Mouse (Mus musculus) cerebellum, adult 2 months (tissue): ENCODE results near the gene Tmem213. TPM values are rescaled to one million over a fixed set of nuclear protein-coding genes. Genes with fewer than 3 reads are reported as not detected.

Source experiments
- DNase-seq, 2 experiments: peaks; one replicate each; pipeline ENCODE4 v3.0.0; 2021
- H3K27ac ChIP-seq: fragments of 200-500 bp; 2 replicates; pipeline ENCODE4 v1.5.1; 2012; ENCODE audit warnings: low read length, control low read depth, inconsistent platforms; ENCODE audit not compliant: insufficient read depth
- H3K27me3 ChIP-seq: fragments of 200-500 bp; 2 replicates; pipeline ENCODE4 v1.6.1; 2012; ENCODE audit warnings: inconsistent platforms, mild to moderate bottlenecking, low read length, moderate library complexity; ENCODE audit not compliant: control insufficient read depth, insufficient read depth
- H3K4me1 ChIP-seq: fragments of 200-500 bp; 2 replicates; pipeline ENCODE4 v1.6.1; 2011; ENCODE audit warnings: low read length; ENCODE audit not compliant: control insufficient read depth, insufficient read depth
- H3K4me3 ChIP-seq: fragments of 200-500 bp; replicated peaks from 2 replicates; pipeline ENCODE3; 2011; ENCODE audit warnings: mild to moderate bottlenecking, low read depth, low read length, control low read depth; ENCODE audit not compliant: insufficient read depth
- CTCF ChIP-seq: fragments of 200-500 bp; IDR thresholded peaks from 2 replicates; pipeline ENCODE4 v1.5.1; 2011; ENCODE audit warnings: low read depth, mild to moderate bottlenecking, control low read depth, low read length, moderate library complexity, borderline replicate concordance; ENCODE audit not compliant: insufficient read depth
- POLR2A ChIP-seq: fragments of 200-500 bp; IDR thresholded peaks from 2 replicates; pipeline ENCODE4 v1.6.1; 2011; ENCODE audit warnings: low read length, control low read depth, borderline replicate concordance; ENCODE audit not compliant: insufficient read depth
- WGBS: fragments of 180-500 bp; shearing (Covaris S2); methylation state at CpG from one replicate; pipeline ENCODE4 v1.1.7; 2018; 5-methylcytosine and 5-hydroxymethylcytosine counted together
- polyA plus RNA-seq: library from polyadenylated mRNA; depleted of rRNA; stranded (reverse); fragments of >200 nt; gene quantifications from 2 replicates; pipeline ENCODE4 v1.2.3, GENCODE M21; 2012

Tmem213 gene
- polyA plus RNA-seq, 1 experiment, result not detected

DNA sequence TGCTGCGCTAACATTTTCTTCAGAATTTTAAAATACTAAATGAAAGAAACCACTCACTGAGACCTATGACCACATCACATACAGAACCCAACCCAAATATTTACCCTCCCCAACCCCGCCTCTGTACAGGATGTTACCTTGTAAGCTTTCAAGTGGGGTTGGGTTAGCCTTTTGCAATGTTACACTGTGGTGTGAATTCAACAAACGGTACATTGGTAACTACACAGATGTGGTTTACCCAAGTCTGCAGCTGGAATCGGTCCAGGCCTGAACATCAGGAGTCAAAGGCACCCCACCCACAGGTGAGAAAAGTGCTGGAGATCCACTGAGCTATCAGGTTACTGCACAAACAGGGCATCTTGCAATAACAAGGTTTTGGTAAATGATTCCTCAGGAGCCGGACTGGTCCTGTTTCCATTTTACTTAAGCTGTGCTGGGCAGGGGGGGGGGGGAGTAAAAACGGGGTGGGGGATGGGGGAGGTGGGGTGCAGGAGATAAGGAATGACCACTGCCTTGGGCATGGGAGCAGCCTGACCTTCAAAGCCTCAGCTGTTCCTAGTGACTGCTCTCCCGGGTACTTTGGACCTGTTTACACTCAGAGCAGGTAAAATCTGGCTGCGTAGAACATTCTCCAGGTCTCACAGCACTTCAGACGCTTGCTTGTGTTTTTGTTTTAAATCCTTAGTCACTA is 11.8 kb downstream of the Tmem213 start:
- Histone ChIP-seq H3K27ac (no peak overlapping the region), H3K4me3 (no peak overlapping the region), H3K27me3 (no peaks in the 10 kb centered on the region), H3K4me1 (peaks cover 9% of the 10 kb centered on the region)
- WGBS, result 80% methylated on average over 9 of the region's 9 CpGs
- TF ChIP-seq CTCF, result no peak
- no peak for TF ChIP-seq POLR2A
- no peak for DNase-seq

DNA sequence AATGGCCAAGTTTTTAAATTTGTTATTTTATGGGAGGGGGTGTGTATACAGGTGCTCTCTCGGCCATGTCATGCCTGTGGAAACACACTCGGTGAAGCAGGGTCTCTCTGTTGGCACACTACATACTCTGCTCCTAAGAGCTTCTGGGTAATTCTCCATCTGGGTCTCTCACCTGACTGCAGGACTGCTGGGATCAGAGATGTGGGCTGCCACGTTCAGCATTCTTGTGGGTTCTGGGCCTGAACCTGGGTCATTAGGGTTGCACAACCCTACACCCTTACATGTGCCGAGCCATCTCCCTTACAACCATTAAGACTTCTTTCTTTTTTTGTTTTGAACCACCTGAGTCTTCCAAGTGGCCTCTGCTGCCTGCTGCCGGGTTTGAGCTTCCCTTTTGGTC is 12.8 kb downstream of the Tmem213 start:
- H3K27ac ChIP-seq, result no peak overlapping the region
- DNase-seq, result no peak
- no peaks in the 10 kb centered on the region for H3K27me3 ChIP-seq
- TF ChIP-seq POLR2A (no peak), CTCF (no peak)
- WGBS, result 80% methylated on average over 5 of the region's 5 CpGs
- no peak overlapping the region for H3K4me3 ChIP-seq
- H3K4me1 ChIP-seq, result peaks cover under 1% of the 10 kb centered on the region; the same call in 1 of the 2 replicates

DNA sequence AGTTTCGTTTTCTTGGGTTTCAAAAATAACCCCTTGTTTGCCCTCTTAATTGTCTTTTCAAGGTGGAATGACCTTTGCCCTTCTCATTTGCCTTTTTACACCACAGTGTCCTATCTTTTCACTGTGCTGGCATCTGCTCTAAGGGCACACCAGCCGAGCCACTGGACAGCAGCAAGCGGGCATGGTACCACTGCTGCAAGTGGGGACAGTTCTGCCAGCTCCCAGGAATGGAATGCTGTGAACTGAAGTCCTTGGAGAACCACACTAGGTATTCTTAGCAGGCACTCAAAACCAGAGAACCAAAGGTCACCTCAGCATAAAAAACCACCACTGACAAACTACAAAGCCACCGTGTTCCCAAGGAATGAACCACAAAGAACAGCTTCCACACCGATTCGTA is 13.7 kb downstream of the Tmem213 start:
- no peaks in the 10 kb centered on the region for H3K4me1 ChIP-seq
- no peak overlapping the region for H3K4me3 ChIP-seq
- H3K27ac ChIP-seq, result no peak overlapping the region
- no peak for DNase-seq
- H3K27me3 ChIP-seq, result no peaks in the 10 kb centered on the region
- no peak for TF ChIP-seq CTCF
- TF ChIP-seq POLR2A, result no peak
- 72% methylated on average over 6 of the region's 6 CpGs for WGBS

DNA sequence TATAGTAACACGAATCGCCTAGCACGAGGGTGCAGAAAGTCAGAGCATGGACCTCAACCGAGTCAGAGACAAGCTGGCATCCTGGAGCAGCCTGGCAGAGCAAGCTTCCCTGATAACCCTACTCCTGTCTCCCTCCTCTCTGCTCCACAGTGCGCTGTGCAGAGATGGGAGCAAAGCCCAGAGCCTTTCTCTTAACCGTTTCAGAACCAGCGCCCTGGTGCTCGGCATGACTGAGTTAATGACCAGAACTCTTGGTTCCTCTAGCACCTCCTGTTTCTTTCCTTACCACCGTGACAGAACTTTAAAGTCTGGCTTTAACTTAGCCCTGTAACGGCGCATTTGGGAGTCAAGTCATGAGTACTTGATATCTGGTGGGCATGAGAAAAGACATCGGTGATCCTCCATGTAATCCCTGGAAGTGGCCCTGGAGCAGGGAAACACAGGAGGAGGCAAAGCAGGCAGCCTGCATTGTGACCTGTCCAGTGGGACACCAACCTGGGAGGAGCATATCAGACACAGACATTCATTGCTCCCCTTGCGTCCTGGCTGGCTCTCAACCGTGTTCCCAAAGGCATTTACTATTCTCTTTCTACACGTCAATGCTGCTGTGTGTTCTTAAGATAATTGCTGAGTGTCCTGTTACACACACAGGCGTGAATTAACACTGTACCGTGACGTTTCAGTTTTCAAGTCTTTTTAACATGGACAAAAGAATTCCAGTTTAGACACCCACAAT is 14.6 kb downstream of the Tmem213 start:
- TF ChIP-seq POLR2A (no peak), CTCF (no peak)
- WGBS, result 69% methylated on average over 18 of the region's 18 CpGs
- no peaks in the 10 kb centered on the region for H3K4me1 ChIP-seq
- no peak overlapping the region for H3K4me3 ChIP-seq
- H3K27ac ChIP-seq, result no peak overlapping the region
- no peaks in the 10 kb centered on the region for H3K27me3 ChIP-seq
- no peak for DNase-seq

GRCm38 (mm10) chr6:38124207-38124835 is 15.3 kb downstream of the Tmem213 start, which contains the start of gene Atp6v0a4:
TSS of gene Atp6v0a4 (minus strand) at chr6:38124586.
- no peak for TF ChIP-seq POLR2A
- DNase-seq, result no peak
- WGBS, result 88% methylated on average over 7 of the region's 7 CpGs

GRCm38 (mm10) chr6:38124882-38125281 is 15.8 kb downstream of the Tmem213 start:
- DNase-seq, result no peak
- Histone ChIP-seq H3K27me3 (no peaks in the 10 kb centered on the region), H3K4me1 (no peaks in the 10 kb centered on the region), H3K4me3 (no peak overlapping the region), H3K27ac (no peak overlapping the region)
- TF ChIP-seq POLR2A (no peak), CTCF (no peak)
- whole genome bisulfite sequencing, result 94% methylated on average over 5 of the region's 5 CpGs

More at GRCm38 (mm10) chr6:38124207-38124835, 15.3 kb downstream of the Tmem213 start, which contains the start of gene Atp6v0a4:
- Histone ChIP-seq H3K27ac (no peak within 1 kb of the TSS), H3K27me3 (no peaks in the 10 kb centered on the region), H3K4me1 (no peaks in the 10 kb centered on the region), H3K4me3 (no peak within 1 kb of the TSS)

- WGBS, result 97% methylated on average over 3 of the region's 3 CpGs
- TF ChIP-seq CTCF (no peak), POLR2A (no peak)
These were observed 16.4 kb downstream of the Tmem213 start for GRCm38 (mm10) chr6:38125462-38125861.

More at GRCm38 (mm10) chr6:38125462-38125861, 16.4 kb downstream of the Tmem213 start:
- DNase-seq, result no peak
- H3K4me3 ChIP-seq, result no peak overlapping the region
- H3K27me3 ChIP-seq, result no peaks in the 10 kb centered on the region
- H3K27ac ChIP-seq, result no peak overlapping the region
- H3K4me1 ChIP-seq, result no peaks in the 10 kb centered on the region
